Mouse (Mus musculus): ENCODE data around the gene Ugt1a6a.
"Not testable (repeated sequence)": the region's sequence is repeated elsewhere in the genome, so short reads cannot be mapped to it uniquely, and the experiment has no call there.

Ugt1a6a gene

DNA sequence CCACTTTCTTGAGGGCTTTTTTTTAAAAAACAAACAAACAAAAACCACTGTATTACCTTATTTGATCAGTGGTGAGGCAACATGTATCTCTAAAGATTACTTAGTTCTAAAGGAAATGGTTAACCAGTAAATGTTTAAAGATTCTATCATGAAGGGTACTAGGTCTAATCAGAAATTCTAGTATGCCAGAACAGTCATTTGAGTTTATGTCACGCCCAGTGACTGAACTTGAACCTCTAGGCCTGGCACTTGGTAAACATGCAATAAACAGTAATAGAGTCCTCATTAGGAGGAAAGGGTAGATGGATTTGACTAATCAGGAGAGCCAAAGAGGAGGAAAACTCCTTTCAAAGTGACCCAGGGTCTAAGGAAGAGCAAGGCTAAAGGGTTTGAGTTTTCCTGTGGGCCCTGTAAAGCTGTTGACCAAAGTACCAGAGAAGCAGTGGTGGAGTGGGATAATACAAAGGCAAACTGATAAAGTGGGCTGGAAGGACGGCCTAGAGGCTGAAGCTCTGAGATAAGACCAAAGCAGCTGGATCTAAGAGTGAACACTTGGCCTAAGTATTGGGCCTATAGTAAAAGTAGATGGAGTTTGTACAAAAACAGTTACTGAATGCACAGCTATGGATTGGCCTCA is 72.4 kb downstream of the Ugt1a6a start:
- ATAC-seq (ENCODE audit: insufficient number of reproducible peaks, low FRiP score, low TSS enrichment) = no peak

DNA sequence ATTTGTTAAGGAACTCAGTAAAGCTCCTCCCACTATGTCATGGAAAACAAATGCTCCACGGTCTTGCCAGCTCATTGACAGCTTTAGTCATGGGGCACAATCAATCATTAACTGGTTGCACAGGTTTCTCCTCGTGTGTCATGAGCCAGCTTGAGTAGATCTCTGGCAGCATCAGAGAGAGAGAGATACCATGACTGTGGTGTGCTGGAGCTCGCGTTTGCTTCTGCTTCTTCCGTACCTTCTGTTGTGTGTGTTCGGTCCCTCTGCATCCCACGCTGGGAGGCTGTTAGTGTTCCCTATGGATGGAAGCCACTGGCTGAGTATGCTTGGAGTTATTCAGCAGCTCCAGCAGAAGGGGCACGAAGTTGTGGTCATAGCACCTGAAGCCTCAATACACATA is 77.2 kb downstream of the Ugt1a6a start, which contains the start of gene Ugt1a1:
Gene Ugt1a1, plus strand, starts transcription at position 148 of the 400 bp plus-strand sequence.
- peak; percentile 29; the same call in 1 of the 2 replicates for ATAC-seq (ENCODE audit: insufficient number of reproducible peaks, low FRiP score, low TSS enrichment)

DNA sequence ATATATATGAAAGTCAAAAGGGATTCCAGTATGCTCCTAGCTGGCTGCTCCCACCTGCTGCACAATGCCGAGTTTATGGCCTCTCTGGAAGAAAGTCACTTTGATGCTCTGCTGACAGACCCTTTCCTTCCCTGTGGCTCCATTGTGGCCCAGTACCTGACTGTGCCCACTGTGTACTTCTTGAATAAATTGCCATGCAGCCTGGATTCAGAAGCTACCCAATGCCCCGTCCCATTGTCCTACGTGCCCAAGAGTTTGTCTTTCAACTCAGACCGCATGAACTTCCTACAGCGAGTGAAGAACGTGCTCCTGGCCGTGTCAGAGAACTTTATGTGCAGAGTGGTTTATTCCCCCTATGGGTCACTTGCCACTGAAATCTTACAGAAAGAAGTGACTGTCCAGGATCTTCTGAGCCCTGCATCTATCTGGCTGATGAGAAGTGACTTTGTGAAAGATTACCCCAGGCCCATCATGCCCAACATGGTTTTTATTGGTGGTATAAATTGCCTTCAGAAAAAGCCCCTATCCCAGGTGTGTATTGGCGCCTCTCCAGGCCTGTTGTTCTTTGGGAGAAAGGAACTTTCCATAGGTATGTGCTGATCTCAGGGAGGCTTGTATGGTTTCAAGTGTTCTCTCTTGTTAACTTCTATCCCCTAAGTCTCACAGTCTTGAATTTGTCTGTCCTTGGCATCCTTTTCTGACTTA is 77.9 kb downstream of the Ugt1a6a start:
- ATAC-seq (ENCODE audit: insufficient number of reproducible peaks, low FRiP score, low TSS enrichment) = no peak

DNA sequence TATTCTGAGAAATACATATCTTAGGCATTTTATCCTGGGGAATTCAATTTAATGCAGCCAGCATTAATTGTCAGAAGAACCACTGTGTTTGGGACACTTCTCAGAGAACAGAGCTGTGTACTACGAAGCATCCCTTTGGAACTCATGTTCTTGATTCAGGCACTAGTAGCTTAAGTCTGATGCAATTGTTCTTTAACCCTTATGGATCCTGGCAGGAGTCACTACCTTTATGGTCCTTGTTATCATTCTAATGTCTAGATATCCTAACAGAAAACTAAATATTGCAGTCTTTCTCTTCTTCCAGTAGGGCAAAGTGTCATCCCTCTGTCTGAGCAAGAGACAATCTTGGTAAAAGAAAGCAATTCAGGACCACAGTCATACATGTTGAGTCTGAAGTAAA is 78.5 kb downstream of the Ugt1a6a start:
- ATAC-seq (ENCODE audit: insufficient number of reproducible peaks, low FRiP score, low TSS enrichment) = no peak

DNA sequence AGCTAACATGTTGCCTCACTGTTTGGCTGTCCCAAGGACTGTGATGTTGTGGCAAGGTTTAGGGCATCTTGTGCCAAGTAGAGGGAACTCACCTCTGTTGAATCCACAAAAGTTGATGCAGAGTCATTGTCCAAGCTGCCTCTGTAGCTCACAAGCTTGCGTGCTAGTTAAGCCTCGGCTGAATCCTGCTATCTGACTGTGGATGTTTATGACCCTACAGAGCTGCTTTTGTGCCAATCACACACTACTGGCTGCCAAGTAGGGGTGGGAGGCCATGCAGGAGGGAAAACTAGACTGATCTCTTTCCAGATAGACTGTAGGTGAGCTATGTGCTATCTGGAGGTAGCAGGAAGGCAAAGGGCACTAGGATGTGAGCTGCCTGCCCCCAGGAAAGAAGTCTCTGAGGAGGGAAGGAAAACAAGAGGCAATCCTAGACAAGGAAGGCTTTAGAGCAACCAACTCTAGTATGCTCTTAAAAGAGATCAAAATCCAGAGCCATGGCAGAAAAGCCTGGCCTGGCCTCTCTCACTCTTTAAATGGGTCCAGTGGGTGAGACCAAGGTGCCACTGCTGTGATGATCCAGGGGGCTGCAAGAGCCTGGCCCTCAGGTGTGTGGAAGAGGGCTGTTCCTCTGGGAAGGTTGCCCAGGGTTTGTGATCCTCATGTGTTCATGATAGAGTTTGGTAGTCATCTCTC is 79.3 kb downstream of the Ugt1a6a start:
- 0 out of 2 replicates have a peak, but pooled peaks have one; percentile 8 for ATAC-seq (ENCODE audit: insufficient number of reproducible peaks, low FRiP score, low TSS enrichment)

DNA sequence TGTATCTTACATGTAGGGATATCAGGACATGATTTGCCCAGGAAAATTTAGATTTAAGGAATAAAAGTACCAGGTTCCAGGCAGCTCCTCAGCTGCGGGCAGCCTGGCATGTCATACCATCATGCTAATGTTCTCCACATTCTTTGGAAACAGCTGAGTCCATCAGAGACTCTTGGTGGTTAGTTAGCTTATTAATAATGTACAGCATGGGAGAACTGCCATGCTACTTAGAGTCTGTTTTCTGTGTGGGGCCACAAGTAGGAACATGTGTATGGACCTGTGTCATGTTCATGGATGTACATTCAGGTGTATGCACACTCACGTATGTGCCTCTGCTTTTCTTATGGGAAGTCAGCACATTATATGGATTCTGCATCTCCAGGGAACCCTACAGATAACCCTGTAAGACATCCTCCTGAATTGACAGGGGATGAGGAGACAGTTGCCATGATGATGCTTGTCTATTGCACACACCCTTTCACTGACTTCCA is 79.9 kb downstream of the Ugt1a6a start:
- 0 out of 2 replicates have a peak, but pooled peaks have one; percentile 0 for ATAC-seq (ENCODE audit: insufficient number of reproducible peaks, low FRiP score, low TSS enrichment)

DNA sequence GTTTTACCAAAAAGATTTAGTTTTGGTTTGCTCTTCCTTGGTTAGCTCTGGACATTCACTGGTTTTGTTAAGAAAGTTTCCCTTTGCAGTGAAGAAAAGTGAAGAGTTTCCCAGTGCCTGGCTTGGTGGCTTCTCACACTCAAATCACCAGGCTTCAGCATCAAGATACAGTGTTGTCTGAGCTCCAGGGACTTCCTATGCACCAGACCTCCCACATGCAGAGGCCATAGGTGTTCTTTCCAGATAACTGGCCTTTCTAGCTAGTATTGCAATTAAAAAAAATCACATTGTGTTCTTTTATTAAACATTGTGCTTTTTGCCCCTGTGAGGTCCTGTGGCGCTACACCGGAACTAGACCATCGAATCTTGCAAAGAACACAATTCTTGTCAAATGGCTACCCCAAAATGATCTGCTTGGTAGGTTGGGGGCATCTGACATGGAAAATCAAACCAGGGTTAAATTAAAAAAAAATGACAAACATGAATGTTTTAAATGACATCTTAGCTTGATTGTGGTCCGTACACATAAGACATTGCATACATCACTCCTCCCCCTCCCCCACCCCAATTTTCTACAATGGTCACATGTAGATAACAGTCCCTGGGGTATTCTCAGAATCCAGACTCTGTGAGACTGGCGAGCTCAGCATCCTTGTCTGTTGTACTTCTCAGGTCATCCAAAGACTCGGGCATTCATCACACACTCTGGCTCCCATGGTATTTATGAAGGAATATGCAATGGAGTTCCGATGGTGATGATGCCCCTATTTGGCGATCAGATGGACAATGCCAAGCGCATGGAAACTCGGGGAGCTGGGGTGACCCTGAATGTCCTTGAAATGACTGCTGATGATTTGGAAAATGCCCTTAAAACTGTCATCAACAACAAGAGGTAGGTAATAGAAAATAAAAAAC is 81.1 kb downstream of the Ugt1a6a start:
- no peak for ATAC-seq (ENCODE audit: insufficient number of reproducible peaks, low FRiP score, low TSS enrichment)

DNA sequence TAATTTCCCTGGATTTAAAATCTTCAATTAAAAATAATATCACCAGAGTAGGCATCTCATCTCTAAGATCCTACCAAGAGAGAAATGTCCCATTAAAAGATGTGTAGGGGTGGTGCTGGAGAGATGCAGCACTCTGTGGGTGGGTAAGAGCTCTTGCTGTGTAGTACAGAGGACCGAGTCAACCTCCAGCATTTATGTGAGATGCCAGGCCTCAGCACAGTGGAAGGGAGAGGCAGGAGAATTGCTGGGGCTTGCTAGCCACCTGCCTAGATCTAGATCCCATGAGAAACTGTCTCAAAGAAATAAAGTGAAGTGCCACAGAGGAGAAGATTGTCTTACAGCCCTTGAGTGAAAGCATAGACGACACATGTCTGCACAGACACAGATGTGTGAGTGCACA is 81.9 kb downstream of the Ugt1a6a start:
- no peak for ATAC-seq (ENCODE audit: insufficient number of reproducible peaks, low FRiP score, low TSS enrichment)

DNA sequence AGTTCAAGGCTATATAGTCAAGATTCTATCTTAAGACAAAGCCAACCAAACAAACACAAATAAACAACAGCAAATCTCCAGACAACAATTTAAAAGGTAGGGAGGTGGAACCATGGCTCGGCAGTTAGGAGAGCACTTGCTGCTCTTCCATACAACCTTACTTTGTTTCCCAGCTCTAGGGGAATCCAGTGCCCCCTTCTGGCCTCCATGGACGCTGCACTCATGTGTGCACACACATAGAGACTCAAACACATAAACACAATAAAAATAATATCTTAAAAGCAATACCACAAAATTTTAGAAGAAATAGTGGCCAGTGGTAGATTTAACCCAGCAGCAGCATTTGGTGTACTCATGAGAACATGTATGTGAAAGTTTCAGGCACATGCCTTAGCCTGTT is 82.5 kb downstream of the Ugt1a6a start:
- ATAC-seq (ENCODE audit: insufficient number of reproducible peaks, low FRiP score, low TSS enrichment) = no peak

DNA sequence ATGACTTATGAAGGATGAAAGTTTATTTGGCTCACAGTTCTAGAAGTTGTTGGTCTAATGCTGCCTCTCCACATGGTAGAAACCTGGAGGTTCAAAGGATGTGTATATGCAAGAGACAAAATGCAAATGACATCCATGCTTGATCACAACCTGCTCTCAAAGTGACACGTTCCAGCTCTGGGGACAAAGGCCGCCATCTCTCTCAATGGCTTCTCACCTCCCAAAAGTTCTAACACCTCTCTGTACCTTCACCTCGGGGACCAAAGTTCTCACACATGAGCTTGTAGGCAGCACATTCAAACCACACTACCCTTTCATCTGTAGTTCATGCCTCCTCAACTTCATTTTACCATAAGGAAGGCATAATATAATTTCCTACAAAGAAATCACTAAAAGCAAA is 83.0 kb downstream of the Ugt1a6a start:
- ATAC-seq (ENCODE audit: insufficient number of reproducible peaks, low FRiP score, low TSS enrichment) = no peak

DNA sequence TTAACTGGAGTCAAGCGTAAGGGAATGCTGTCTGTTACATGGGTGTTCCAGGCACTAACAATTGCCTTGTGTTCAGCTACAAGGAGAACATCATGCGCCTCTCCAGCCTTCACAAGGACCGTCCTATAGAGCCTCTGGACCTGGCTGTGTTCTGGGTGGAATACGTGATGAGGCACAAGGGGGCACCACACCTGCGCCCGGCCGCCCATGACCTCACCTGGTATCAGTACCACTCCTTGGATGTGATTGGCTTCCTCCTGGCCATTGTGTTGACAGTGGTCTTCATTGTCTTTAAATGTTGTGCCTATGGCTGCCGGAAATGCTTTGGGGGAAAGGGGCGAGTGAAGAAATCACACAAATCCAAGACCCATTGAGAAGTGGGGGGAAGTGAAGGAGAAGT is 83.4 kb downstream of the Ugt1a6a start:
- ATAC-seq (ENCODE audit: insufficient number of reproducible peaks, low FRiP score, low TSS enrichment) = no peak

DNA sequence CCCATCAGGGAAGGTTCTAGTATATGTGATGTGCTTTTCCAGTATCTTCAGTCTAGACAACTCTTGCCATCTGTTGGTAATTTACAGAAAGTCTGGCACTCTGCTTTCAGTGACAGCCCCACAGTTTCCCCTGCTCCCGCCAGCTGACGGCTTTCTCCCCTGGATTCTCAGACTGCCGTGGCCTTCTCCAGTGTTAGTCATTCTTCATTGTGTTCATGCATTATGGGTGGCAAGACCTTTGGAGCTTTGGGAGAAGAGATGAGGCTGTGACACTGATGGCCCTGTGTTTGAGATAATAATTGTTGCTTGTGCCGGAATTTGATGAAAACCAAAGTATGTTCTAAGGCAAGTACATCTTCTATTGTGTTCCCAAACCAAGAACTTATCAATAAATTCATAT is 84.0 kb downstream of the Ugt1a6a start:
- ATAC-seq (ENCODE audit: insufficient number of reproducible peaks, low FRiP score, low TSS enrichment) = no peak

DNA sequence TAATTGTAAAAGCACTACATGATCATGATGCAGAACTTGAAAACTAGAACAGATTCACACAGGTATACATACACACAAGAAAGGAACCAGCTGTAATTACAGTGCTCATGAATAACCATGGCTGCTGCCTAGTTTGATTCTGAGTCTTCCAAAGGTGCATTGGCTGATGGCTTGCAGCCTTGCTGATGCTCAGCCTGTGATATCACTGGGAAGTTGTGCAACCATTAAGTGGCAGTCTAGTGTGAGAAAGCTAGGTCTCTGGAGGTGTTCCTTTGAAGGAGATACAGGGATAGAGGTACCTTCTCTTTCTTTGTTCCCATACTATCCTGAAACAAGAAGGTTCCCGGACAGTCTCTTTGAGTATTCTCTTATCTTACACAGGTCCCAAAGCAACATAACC is 84.4 kb downstream of the Ugt1a6a start:
- ATAC-seq (ENCODE audit: insufficient number of reproducible peaks, low FRiP score, low TSS enrichment) = no peak

DNA sequence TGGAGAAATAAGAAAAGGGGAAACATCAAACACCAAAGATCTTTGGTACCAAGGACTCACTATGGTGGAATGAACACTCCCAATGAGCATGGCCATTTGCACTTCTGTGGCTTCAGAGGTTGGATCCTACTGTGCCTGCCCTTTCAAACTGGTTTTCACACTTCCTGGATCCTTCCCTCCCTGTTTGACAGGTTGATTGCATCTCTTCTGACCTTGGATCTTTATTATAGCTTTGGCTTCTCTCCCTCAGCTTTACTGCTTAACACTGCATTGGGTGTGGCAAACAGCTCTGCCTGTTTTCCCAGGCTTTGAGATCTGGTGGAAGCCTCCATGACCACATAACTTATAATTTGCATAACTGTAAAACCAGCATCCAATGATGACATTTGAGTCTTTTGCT is 85.7 kb downstream of the Ugt1a6a start:
- no peak for ATAC-seq (ENCODE audit: insufficient number of reproducible peaks, low FRiP score, low TSS enrichment)

DNA sequence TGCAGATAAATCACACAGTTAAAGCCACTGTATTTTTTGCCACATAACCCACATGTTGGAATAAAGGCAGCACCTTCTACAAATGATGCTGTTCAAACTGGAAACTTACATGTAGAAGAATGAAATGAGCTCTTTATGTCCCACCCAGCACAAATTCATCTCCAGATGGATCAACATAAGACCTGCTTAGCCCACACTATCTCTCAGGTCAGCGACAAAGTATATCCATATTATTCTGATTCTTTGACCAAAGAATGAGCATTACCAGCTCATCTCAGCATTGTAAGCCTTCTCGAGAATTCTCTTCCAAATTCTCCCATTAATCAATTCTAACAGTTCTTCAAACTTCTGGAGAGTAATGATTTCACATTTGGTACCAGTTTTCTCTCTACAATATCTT is 87.6 kb downstream of the Ugt1a6a start:
- ATAC-seq (ENCODE audit: insufficient number of reproducible peaks, low FRiP score, low TSS enrichment) = no peak

DNA sequence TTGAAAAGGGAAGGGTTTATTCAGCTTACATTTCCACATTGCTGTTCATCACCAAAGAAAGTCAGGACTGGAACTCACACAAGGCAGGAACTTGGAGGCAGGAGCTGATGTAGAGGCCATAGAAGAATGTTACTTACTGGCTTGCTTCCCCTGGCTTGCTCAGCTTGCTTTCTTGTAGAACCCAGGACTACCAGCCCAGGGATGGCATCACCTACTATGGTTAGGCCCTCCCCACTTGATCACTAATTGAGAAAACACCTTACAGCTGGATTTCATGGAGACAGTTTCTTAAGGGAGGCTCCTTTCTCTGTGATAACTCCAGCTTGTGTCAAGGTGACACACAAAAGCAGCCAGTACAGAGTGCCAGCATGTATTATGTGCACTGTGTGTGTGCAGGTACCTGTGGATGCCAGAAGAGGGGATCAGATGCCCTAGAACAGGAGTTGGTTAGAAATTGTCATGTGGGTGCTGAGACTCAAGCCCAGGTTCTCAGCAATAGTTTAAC is 88.5 kb downstream of the Ugt1a6a start:
- ATAC-seq (ENCODE audit: insufficient number of reproducible peaks, low FRiP score, low TSS enrichment) = not testable (repeated sequence)

DNA sequence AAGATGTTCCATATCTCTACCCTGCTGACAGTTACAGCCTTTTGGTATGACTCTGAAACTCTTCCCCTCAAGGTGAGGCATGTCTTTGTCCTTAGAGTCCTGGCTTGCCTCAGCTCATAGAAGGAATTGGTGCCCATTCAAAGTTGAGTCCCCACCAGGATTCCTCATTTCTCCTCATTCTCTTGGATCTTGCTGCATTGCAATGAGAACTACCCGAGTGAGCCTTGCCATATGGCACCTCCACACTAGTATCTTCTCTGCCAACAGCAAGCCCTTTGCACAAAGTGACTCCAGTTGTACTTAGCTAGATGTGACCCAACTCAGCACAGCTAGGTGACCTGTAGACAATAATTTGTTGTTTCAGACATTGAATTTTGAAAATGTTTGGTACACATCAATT is 89.0 kb downstream of the Ugt1a6a start:
- ATAC-seq (ENCODE audit: insufficient number of reproducible peaks, low FRiP score, low TSS enrichment) = no peak

DNA sequence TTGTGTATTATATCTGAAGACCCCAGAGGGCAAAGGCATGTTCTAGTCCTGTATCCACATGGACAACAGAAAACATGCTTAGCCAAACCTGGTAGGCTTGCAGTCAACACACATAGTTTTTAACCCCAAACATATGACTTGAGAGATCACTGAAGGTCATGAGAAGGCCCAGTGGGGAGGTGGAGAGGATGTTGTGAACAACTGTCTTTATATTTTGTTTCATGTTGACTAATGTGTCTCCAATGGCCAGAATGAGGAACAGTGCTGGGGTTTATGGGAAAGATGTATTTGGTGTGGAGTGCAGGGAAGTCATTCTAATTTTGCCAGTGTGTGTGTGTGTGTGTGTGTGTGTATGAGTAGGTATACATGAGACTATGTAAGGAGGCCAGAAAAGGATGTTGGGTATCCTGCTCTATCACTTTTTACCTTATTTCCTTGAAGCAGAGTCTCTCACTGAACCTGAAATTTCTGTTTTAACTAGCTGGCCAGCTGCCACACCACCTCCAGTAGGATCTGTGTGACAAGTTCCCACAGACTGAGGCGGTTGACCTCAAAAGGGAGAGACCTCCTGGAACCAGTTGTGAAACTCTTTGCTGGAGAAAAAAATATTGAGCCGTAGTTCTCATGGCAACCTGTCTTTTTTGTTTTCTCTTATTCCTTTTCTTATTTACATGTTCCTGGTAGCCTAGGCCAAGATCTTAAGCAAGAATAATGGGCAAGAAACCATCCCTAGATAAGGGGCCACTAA is 89.6 kb downstream of the Ugt1a6a start:
- ATAC-seq (ENCODE audit: insufficient number of reproducible peaks, low FRiP score, low TSS enrichment) = no peak

DNA sequence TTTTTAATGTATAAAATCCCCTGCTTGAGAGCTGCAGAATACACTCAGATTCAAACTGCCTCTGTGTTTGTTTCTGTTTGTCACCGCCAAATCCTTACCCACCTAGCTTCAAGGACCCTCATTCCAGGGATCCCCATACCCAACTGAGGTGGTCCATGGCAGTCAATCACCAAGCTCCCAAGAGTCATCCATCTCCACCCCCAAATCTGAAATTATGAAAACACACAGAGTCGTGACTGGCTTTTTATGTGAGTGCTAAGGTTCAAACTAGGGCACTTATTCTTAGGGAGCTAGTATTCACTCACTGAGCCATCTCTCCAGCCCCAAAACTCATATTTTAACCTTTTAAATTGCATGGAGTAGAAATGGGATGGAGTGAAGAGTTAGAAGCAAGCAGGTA is 90.7 kb downstream of the Ugt1a6a start:
- not testable (repeated sequence) for ATAC-seq (ENCODE audit: insufficient number of reproducible peaks, low FRiP score, low TSS enrichment)

Measured in cerebellum, adult (tissue).